Mouse (Mus musculus) lung, adult 2 months (tissue): Measurements from ENCODE around the gene Tmem121.

Experiments used
- CTCF ChIP-seq: fragments of 200-500 bp; IDR thresholded peaks from 2 replicates; pipeline ENCODE4 v1.5.1; 2011; ENCODE audit warnings: mild to moderate bottlenecking, low read length, control low read depth; ENCODE audit not compliant: insufficient read depth
- POLR2A ChIP-seq: fragments of 200-500 bp; IDR thresholded peaks from 2 replicates; pipeline ENCODE4 v1.6.1; 2011; ENCODE audit warnings: low read depth, mild to moderate bottlenecking, control low read depth, low read length, borderline replicate concordance; ENCODE audit errors: extremely low read depth

GRCm38 (mm10) chr12:113147481-113147880 lies 38.2 kb upstream of the Tmem121 start:
- TF ChIP-seq POLR2A: no peak
- TF ChIP-seq CTCF: no peak
